Mouse (Mus musculus): Measurements from ENCODE around the gene Clcnkb. TPM values are rescaled to one million over a fixed set of nuclear protein-coding genes. Genes with fewer than 3 reads are reported as not detected.

Clcnkb gene
- total and polyA plus RNA-seq, 3 experiments, result not detected

DNA sequence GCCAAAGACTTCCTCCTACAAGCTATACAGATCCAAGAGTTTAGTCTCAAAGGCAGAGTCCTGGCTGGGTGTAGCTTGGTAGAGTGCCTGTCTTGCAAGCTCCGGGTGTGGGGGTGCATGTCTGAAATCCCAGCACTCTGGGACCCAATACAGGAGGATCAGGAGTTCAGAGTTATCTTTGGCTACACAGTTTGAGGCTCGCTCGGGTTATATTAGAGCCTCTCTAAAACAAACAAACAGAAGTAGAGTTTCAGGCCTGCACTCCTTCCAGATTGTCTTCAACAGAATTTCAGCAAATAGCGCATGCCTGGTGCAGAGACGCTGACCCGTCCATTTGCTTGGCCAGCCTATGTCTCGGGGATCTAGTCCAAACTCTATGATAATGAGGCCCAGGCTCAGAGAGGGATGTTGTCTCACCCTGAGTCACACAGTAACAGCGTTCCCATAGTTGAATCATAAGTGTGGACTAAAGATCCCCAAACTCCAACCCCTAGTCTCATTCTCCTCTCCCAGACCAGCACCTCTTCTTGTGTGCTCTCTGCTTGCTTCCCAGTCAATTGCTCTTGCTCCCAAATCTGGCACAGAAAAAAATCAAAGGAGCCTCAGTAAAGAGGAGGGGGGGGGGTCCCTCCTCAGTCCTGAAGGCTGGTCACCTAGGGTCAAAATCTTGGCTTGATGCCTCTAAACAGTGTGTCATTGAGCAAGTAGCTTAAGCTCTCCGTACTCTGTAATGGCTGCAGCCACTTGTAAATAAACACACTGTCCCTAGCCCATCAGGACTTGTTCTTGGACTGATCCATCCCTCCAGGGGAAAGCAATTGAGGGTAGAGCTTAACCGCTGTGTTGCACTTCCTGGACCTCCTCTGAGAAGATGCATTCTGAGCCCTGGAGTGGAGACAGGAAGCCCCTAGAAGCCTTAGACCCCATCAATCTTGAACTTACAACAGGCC is 11.3 kb upstream of the Clcnkb start:
- H3K27me3 ChIP-seq (ENCODE audit: control insufficient read depth in 1 of 2, insufficient read depth in 2 of 2, low read length in 2 of 2), result no peaks in the 10 kb centered on the region; a peak in 1 of 4 replicates
- H3K27ac ChIP-seq (ENCODE audit: control insufficient read depth, low read depth, low read length), result no peak overlapping the region
- no peaks in the 10 kb centered on the region for H3K36me3 ChIP-seq (ENCODE audit: control insufficient read depth in 1 of 2, insufficient read depth in 2 of 2, low read length in 2 of 2)
- H3K9ac ChIP-seq (ENCODE audit: control insufficient read depth, low read depth, low read length, poor library complexity, severe bottlenecking), result no peak overlapping the region
- no peak overlapping the region for H3K4me3 ChIP-seq (ENCODE audit: control insufficient read depth in 1 of 2, insufficient read depth in 1 of 2, low read depth in 2 of 2, low read length in 2 of 2)
- H3K79me2 ChIP-seq (ENCODE audit: control insufficient read depth, insufficient read depth, low read length, poor library complexity), result no peaks in the 10 kb centered on the region
- DNase-seq (ENCODE audit: low read depth, low spot score), result no peak
- no peaks in the 10 kb centered on the region for H3K4me1 ChIP-seq (ENCODE audit: control insufficient read depth in 1 of 2, insufficient read depth in 2 of 2, low read length in 2 of 2)
- no peak for TF ChIP-seq ZKSCAN1 (IDR thresholded peaks at IDR 0.05; ENCODE audit: low read depth, low read length)
- no peak for TF ChIP-seq UBTF (IDR thresholded peaks at IDR 0.05; ENCODE audit: borderline replicate concordance, insufficient read depth, low read depth, low read length)
- no peak for TF ChIP-seq NRF1 (IDR thresholded peaks at IDR 0.05; ENCODE audit: insufficient read depth, low read depth, low read length, poor library complexity, severe bottlenecking)
- no peak for TF ChIP-seq E2F4 (IDR thresholded peaks at IDR 0.05; ENCODE audit: borderline replicate concordance, low read depth, low read length)
- TF ChIP-seq MAZ (IDR thresholded peaks at IDR 0.05; ENCODE audit: low read depth, low read length), result no peak
- TF ChIP-seq MAX (IDR thresholded peaks at IDR 0.05; ENCODE audit: low read length), result no peak
- TF ChIP-seq CHD1 (IDR thresholded peaks at IDR 0.05; ENCODE audit: low read depth, low read length), result no peak
- no peak for TF ChIP-seq TCF12 (IDR thresholded peaks at IDR 0.05; ENCODE audit: low read depth, low read length)
- no peak for TF ChIP-seq BHLHE40 (IDR thresholded peaks at IDR 0.05; ENCODE audit: borderline replicate concordance, low read depth, low read length)
- TF ChIP-seq GABPA (IDR thresholded peaks at IDR 0.05; ENCODE audit: low read depth, low read length), result no peak
- TF ChIP-seq ZMIZ1 (IDR thresholded peaks at IDR 0.05; ENCODE audit: low read depth, low read length), result no peak
- TF ChIP-seq KAT2A (conservative IDR thresholded peaks at IDR 0.05; ENCODE audit: low read depth, low read length), result no peak
- no peaks in the 10 kb centered on the region for H3K9me3 ChIP-seq (replicated peaks; ENCODE audit: insufficient read depth, low read length)

DNA sequence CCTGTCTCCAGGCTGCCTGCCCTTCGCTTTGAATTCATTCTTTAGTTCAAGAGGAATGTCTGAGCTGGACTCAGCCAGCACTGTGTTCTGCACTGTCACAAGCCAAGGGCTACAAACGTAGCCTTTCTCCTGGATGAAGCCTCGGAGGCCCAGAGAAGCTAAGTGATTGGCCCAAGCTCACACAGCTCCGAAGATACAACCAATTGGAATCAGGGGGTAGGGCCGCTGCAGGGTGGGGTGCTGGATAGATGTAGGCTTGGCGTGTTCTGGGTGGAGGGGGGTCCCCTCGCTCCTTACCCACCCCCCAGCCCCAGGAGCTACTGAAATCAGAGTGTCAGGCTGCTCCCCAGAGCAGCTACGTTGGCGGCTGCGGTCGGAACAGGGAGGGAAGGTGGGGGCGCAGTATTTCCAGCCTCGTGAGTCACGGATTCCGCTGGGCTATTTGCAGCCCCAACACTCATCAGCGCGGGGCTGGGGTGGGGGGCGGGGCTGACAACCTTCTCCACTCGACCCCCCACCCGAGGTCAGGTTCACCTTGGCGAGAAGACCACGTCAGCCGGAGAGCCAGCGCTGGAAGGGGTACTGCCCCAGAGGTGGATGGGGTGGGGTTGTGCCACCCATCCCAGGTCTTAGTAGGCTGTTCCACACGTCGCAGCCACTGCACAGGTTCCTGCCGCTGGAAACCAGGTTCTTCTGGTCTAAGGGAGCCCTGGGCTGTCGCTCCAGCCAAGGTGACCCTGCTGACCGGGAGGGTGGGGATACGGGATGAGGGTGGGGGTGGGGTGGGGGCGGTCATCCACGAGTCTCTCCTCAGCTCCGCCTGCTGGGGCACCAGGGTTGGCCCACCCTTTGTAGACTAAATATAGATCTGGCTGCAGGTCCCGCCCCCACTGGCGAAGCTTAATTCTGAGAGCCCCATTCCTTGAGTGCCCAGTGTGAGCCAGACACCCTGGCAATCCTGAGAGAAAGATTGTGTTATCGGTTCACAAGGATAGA is 10.0 kb upstream of the Clcnkb start:
- no peak overlapping the region for H3K9ac ChIP-seq (ENCODE audit: control insufficient read depth, low read depth, low read length, poor library complexity, severe bottlenecking)
- no peaks in the 10 kb centered on the region; a peak in 1 of 4 replicates for H3K27me3 ChIP-seq (ENCODE audit: control insufficient read depth in 1 of 2, insufficient read depth in 2 of 2, low read length in 2 of 2)
- H3K27ac ChIP-seq (ENCODE audit: control insufficient read depth, low read depth, low read length), result no peak overlapping the region
- TF ChIP-seq GABPA (IDR thresholded peaks at IDR 0.05; ENCODE audit: low read depth, low read length) (no peak), TCF12 (IDR thresholded peaks at IDR 0.05; ENCODE audit: low read depth, low read length) (no peak), MAX (IDR thresholded peaks at IDR 0.05; ENCODE audit: low read length) (no peak), CTCF (IDR thresholded peaks at IDR 0.05 in 2 of 3, conservative IDR thresholded peaks at IDR 0.05 in 1 of 3; ENCODE audit: control insufficient read depth in 1 of 3, insufficient read depth in 1 of 3, low read depth in 2 of 3, low read length in 3 of 3, poor library complexity in 1 of 3, severe bottlenecking in 1 of 3) (no peak), HCFC1 (IDR thresholded peaks at IDR 0.05; ENCODE audit: low read depth, low read length) (no peak), ZC3H11A (IDR thresholded peaks at IDR 0.05; ENCODE audit: low read depth, low read length) (no peak)
- H3K36me3 ChIP-seq (ENCODE audit: control insufficient read depth in 1 of 2, insufficient read depth in 2 of 2, low read length in 2 of 2), result no peaks in the 10 kb centered on the region
- H3K79me2 ChIP-seq (ENCODE audit: control insufficient read depth, insufficient read depth, low read length, poor library complexity), result no peaks in the 10 kb centered on the region
- H3K4me1 ChIP-seq (ENCODE audit: control insufficient read depth in 1 of 2, insufficient read depth in 2 of 2, low read length in 2 of 2), result no peaks in the 10 kb centered on the region
- no peaks in the 10 kb centered on the region for H3K9me3 ChIP-seq (replicated peaks; ENCODE audit: insufficient read depth, low read length)
- no peak for DNase-seq (ENCODE audit: low read depth, low spot score)
- no peak overlapping the region for H3K4me3 ChIP-seq (ENCODE audit: control insufficient read depth in 1 of 2, insufficient read depth in 1 of 2, low read depth in 2 of 2, low read length in 2 of 2)
